Mouse (Mus musculus) adrenal gland, adult 18-20 months (tissue): ENCODE measurements at regions not wholly inside any gene's neighbourhood (a gene's known extent, or its start where the extent isn't known, plus 50 kb on each side); places are given as distances from the start of the nearest gene placed in this dataset.
"Not testable (repeated sequence)": the region's sequence is repeated elsewhere in the genome, so short reads cannot be mapped to it uniquely, and the experiment has no call there.

Experiments
- DNase-seq, 2 experiments: peaks; one replicate each; pipeline ENCODE4 v3.0.0; 2021 to 2022; ENCODE audit warnings: low spot score in 2 of 2

DNA sequence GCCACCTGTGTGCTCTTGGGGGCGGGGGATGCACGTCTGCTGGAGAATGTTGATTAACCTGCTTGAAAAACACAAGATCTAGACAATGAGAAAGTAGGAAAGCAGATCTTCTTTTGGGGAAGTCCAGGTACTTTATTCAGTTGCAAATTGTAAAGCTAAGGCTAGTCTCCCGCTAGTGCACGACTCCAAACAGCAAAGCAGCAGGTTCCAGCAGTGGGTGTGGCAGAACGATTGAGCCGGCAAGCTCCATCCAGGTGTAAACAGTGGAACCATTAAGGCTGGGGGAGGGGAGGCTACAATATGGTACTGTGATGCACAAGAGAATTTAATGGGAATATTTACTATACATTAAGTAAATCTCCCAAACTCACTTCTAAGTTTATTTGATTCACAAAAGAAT lies 448.6 kb upstream of the Cobl start:
- DNase-seq: not testable (repeated sequence)

DNA sequence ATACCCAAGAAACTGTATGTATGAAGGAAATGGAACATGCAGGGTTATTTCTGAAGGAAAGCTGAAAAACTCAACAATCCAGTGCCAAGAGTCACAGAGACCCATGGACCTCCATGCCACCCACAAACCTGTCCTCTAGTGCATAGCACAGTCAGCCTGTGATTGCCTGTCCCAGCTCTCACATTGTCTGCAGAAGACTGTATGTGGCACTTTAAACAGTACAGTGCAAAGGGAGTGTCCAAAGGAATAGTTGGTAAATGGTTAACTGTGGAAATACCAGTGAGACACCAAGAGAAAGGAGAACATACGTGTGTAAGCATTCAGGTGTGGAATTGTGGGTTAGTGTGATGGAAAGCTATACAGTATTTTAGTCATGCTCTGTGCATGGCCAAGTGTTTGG lies 409.0 kb upstream of the Cobl start:
- DNase-seq: no peak

DNA sequence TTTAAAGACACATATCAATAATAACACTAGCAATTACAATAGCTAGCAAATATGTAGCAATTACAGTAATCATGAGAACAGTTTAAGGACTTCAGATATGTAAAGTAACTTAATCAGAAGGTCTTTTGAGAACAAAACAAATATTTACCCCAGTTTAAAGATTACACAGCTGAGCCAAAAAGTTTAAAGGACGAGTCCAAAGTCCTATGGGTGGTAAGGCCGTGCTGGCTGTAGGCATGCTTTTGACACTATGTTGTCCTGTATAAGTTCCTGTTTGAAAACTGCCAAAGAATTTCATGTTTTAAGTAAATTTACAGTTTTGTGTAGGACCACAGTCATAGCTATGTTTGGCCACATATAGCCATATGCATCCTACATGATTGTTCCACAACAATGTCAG lies 408.0 kb upstream of the Cobl start:
- no peak for DNase-seq

DNA sequence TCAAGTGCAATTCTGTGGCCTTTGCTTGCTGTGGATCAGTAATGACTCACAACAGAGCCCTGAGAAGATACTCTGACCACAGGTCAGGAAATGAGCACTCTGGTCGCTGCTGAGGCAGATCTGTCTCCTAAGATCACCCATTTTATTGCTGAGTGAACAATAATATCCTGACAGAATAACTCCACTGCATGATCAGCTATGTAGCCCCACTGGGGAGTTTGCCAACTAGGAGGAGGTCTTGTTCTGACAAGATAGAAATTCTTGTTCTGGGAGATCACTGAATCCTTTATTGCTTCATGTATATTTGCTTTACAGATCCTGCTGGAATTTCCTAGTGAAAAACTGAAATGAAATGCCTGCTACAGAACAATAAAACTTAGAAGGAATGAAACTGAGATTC lies 407.6 kb upstream of the Cobl start:
- no peak for DNase-seq

DNA sequence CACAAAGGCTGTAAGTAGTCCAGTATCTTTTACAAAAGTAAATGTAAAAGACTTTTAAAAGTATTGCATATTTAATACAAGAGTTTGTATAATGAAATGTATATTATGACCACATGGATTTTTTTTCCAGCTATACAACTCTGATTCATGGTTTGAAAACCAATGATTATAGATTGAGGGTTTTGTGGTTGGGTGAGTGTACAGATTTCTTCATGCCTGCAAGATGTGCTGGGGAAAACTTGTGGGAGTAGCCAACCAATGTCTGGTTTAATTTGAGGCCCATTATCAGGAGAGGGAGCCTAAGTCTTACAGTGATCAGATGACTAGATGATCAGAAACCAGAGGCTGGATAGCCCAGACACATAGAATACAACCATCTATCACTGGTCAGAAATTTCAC lies 402.8 kb upstream of the Cobl start:
- no peak for DNase-seq

DNA sequence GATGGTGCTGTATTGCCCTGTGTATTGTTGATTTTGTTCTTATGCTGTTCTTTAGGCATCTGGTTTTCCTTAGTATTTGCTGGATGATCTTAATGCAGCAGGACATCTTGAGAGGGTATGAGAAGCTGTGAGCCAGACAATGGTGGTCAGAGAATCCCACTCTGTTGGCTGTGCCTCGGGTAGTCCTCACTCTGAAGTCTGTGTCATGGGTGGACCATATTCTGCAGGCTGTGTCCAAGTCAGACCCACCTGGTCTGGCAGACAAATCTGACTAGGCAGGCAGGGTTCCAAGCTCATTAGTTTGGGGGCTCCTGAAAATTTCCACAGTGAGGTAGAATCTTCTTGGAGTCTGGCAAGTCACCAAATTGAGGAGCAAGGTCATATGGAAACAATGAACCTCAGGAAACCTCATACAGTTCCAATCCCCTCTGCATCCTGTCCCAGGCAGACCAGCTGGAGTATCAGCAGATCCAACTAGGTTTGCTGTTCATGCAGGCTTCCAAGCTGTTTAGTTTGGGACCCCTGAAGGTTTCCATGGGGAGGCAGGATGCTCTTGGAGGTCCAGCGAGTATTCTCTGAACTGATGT lies 400.4 kb upstream of the Cobl start:
- no peak for DNase-seq

DNA sequence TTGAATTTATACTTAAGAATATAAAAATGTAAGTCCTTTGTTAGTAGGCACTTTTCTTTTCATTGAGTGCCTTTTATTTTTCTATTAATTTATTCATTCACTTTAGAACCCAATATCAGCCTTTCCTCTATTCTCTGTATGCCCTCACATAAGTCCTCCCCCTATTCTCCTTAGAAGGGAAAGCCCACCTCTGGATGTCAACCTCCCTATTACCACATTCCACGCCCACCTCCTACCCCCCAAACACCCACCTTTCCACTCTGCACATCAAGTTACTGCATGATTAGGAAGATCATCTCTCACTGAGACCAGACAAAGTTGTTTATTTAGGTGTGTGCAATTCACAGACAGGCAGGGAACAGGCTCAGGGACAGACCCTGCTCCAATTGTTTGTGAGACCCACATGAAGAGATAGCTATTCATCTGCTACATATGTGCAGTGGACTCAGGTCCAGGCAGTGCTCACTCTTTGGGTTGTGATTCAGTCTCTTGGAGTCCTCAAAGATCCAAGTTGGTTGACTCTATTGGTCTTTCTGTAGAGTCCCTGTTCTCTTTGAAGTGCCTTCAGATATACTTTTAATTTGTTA lies 394.7 kb upstream of the Cobl start:
- no peak for DNase-seq

DNA sequence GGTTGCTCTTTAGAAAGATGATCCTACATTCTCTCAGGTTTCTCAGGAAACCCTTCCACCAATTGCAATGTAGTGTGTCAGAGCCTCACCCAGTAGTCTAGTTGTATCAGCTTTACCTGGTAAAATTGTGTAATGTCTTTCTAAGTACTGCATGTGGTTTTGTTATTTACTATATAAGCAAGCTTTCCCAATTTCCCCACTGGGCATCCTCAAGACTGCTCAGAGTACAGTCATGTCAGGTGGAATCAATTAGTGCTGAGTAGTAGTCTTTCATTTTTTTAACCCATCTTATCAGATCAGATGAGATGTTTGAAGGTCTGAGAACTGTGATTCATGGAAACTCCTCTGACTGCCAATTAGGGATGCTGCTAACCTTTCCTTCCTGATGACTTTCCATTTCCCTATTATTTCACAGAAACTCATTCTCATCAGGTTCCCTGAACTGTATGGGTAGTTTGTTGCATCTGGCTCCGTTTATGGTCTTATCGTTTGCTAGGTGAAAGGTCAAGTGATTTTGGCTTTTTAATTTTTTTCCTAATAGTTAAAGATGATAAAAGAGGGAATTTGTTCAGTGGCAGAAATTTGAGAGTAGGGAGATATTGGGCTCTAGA lies 393.6 kb upstream of the Cobl start:
- DNase-seq: no peak

DNA sequence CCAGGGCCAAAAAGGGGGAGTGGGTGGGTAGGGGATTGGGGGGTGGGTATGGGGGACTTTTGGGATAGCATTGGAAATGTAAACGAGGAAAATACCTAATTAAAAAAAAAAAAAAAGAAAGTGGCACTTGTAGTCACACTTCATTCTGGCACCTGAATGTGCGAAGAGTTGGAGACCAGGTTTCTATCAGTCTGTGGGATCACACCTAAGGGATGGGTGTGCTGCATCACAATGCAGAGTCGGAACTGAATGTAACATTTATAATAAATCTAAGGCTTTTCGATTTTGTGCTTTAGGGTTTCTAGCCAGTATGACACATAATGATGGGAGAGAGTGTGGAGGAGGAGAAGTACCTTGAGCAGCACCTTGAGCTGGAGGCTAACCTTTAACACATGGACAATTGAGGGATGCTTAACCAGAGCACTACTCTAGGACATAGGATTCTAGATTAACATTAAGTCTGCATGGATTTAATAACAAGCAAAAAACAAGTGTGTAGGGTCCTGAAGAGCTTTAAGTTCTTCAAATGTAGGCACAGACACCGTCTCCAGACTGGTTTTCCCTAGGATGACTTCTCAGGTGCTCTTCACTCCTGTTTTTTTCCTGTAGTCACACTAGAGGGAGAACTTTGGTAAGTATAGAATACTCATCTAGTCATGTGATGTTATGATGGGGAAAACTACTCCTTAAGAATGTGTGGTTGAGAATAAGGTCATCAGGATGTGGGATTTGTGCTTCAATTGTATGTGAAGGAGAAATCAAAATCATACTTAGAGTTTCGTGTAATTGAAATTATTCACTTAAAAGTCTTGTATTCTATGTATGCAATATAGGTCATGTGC lies 392.8 kb upstream of the Cobl start:
- no peak for DNase-seq

DNA sequence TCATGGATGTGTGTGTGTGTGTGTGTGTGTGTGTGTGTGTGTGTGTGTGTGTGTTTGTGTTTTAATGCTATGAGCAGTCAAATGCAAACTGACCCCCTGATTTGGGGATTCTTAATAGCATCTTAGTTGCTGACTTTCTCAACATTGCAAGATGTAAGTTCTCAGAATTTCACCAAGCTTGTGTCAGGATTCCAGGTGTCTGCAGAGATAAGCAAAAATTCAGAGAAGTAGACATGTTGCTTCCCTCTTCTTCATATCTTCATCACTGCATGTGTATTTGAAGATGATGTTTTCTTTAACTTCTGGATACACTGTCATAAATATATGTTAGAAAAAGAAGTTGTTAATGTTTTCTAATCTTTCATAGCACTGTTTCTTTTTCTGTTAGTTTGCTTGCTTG lies 383.0 kb upstream of the Cobl start:
- DNase-seq: no peak

DNA sequence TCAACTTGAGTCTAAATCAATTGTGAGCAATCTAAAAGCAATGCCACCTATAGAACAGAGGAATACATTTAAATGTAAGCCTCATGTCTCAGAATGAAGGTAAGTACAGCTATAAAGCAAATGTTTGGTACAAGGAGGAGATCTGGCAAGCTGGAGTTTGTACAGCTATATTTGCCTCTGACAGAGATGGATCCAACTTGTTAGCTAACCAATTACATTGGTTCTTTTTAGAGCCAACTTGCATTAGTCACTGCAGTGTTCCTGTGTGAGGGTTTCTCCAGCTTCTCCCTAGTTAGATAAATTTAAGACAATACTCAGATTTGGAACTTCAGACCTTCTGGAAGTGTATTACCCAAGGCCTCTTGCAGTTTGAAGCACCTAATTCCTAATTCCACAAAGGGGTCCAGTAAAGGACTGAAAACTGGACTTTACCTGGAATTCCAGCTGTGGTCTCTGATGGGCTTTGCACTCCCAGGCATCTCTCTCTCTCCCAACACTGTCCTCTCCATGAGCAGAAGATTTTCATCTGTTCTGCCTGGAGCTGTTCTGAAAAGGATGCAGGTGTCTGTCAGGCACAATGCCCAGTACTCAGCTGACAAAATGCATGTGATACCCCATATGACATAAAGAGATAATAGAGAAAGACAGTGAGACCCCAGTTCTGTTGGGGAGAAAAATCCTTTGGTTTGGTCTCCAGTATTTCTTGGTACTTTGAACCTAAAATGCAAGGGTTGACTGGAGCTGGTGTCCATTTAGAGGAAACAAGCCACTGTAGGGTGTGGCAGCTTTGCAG lies 379.1 kb upstream of the Cobl start:
- DNase-seq: no peak

DNA sequence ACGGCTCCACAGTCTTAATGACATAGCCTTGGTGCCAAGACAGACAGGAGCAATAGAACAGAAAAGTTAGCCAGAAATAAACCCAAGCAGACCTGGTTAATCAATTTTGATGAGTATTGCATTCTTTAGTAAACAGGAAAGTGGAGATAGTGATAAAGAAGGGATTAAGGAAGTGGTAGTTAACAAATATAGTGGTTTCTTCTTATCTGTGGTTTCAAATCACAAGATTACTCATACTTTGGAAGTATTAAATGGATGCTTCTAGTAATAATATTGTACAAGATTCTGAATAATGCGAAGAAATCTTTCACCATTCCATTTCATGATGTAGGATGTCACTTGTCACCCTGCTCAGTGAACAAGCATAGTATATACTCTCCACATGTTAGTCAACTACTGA lies 376.6 kb upstream of the Cobl start:
- DNase-seq: no peak

DNA sequence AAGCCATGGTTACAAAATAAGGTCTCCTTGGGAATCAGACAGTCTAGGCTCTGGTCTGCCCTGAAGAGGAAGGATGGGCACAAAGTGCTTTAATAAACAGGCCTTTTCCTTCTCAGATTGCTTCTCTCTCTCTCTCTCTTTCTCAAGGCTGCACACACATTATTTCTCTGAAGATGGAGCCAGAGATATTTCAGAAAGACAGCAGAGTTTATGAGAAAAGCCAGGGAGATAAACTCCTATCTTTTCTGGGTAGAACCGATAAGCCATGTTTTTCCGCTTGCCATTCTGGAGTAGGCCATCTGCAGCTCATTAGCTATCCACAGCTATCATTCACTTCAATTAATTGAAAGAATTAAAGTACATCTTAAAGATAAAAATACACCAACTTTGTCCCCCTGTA lies 373.2 kb upstream of the Cobl start:
- no peak for DNase-seq

DNA sequence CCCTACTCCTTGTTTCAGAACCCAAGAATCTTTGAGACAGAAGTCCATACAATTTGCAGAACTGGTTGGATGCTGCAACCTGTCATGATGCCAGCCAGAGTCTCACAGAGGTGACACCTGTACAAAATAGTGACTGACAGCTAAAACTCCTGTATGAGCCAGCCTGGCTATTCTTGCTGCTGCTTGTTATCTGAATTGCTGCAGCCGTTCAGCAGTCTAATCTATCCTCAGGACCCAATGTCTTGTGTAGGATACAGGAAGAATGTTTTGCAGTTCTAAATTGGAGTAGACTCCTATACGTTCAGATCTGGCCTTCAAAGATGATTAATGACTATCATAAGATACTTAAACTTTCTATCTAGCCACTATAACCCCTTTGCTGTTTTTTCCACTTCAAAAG lies 372.6 kb upstream of the Cobl start:
- no peak for DNase-seq

DNA sequence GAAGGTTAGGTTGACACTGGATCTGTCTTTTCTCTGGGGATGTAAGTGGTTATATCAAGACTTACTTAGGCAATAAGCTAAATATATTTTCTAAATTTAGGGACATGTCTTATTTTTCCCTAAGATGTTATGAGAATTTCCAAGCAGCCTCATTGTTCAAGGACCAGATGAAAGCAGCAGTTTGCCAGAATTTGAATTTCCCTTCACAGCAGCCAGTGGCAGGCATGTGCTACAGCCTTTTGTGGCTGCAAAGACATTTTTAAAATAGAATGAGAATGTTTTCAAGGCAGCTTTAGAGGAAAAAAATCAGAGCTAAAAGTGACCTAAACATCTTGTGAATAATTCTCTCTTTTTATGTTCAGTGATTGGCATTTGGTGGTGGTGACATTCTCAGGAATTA lies 371.6 kb upstream of the Cobl start:
- DNase-seq: no peak

DNA sequence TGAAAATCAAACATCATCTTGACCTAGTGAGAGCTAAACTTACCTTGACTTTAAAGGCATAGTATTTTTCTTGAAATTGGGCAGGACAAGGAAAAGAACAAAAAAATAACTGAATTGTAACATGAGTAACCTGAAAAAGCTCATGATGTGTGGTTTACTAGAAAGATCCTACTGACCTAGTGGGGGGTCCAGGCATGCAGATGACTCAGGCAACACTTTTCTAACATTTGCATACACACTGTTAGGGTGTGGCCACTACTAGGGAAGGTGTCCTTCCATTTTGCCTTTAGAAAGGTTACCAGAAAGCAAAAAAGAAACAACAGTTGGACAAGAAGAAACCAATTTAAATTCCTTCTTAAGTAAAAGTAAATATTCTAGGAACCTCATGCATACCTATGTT lies 347.3 kb upstream of the Cobl start:
- no peak for DNase-seq

DNA sequence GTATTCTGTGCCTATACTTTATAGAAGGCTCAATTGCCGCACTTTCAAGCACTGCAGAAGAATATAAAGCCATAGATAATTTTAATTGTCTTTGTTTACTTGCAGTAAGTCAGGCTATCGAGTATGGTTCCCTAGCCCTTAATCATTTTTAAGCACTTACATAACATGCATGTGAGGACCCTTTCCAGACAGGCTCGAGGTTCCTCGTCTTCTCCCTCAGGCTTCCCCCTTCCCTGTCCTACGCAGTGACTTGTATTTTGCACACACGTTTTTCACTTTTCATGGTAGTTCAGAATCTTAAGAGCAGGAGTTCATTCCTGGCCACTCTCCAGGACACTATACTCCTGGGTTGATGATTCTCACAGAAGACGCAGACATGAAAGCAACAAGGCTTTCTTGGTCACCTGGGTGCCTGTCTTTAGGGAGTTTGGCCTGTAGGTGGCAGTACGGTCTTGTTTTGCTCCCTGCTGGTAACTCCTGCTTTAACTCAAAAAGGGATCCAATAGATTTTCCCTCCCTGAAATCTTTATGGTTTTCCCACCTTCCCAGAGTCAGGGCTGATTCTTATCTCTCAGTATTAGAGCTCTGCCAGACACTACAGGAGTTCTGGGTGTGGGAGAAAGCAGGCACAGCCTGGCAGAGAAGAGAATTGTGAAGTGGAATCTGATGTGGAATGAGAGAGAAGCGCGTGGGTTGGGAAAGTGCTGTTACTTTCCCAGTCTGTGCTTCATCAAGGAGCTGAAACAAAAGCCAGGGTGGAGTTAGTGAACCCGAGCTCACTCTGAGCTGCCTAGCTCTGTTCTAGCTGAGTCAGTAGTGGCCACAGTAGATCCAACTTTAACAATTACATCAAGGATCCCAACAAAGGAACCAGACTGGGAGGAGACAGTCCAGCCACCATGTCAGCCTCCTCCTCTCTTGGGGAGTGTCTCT lies 346.5 kb upstream of the Cobl start:
- peak; percentile 8 to 38 for DNase-seq
